Mouse (Mus musculus) layer of hippocampus, postnatal 25 days (tissue): ENCODE results near the gene Tiam1. TPM values are rescaled to one million over a fixed set of nuclear protein-coding genes. Genes with fewer than 3 reads are reported as not detected.

Experiments used
- DNase-seq, 2 experiments: peaks; one replicate each; pipeline ENCODE4 v3.0.0; 2022; ENCODE audit warnings: mixed read lengths in 2 of 2, low spot score in 1 of 2; ENCODE audit errors: extremely low spot score in 1 of 2
- total RNA-seq, 2 experiments: library from RNA; stranded (reverse); gene quantifications; 2 replicates each; pipeline ENCODE4 v1.2.3; 2021

The Tiam1 gene
- total RNA-seq, 2 experiments from 2014 or later = 93.4 to 114 TPM

GRCm38 (mm10) chr16:90011521-90012181 lies 131.9 kb downstream of the Tiam1 start:
- peak in 1 of 2 experiments; percentile 22 for DNase-seq

GRCm38 (mm10) chr16:90008504-90008903 lies 135.1 kb downstream of the Tiam1 start:
- no peak for DNase-seq

- no peak for DNase-seq
Measured at GRCm38 (mm10) chr16:90007391-90007977, 136.1 kb downstream of the Tiam1 start.

DNA sequence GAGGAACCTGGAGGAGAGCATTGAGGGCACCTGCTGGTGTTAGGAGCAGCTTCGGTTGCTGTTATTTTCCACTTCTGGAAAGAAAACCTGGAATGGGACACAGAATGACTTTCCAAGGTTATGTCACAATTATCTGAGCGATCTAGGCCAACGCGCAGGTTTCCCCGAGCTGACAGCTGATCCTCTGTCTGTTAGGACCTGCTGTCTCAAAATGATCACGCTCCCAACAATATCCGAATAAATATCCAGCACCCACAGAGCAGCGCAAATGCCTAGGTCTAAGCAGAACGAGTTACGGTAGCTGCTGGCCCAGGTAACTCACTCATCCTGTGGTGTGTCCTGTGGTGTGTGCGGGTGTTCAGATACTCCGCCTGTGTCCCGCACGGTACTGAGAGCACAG lies 140.0 kb downstream of the Tiam1 start:
- no peak for DNase-seq

DNA sequence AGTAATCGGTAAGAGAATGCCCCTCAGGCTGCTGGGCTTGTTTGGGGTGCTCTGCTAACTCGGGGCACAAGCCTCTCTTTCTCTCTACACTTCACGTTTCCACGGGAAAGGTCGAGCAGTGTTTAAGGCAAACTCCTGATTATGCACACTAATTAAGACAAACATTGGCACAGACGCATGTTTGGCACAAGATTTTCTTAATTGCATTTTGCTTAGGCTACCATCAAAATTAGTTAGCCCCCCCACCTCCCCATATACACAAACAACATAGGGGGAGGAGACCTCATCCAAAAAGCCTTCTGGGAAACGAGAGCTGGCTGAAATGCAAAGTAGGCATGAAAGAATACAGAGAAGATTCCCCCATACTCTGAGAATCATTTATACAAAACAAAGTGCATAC lies 148.4 kb downstream of the Tiam1 start:
- DNase-seq = no peak

GRCm38 (mm10) chr16:89993991-89994825 lies 149.4 kb downstream of the Tiam1 start:
- DNase-seq = no peak

GRCm38 (mm10) chr16:89993506-89993905 lies 150.1 kb downstream of the Tiam1 start:
- DNase-seq = no peak

GRCm38 (mm10) chr16:89991701-89992152 lies 151.8 kb downstream of the Tiam1 start:
- DNase-seq = no peak

DNA sequence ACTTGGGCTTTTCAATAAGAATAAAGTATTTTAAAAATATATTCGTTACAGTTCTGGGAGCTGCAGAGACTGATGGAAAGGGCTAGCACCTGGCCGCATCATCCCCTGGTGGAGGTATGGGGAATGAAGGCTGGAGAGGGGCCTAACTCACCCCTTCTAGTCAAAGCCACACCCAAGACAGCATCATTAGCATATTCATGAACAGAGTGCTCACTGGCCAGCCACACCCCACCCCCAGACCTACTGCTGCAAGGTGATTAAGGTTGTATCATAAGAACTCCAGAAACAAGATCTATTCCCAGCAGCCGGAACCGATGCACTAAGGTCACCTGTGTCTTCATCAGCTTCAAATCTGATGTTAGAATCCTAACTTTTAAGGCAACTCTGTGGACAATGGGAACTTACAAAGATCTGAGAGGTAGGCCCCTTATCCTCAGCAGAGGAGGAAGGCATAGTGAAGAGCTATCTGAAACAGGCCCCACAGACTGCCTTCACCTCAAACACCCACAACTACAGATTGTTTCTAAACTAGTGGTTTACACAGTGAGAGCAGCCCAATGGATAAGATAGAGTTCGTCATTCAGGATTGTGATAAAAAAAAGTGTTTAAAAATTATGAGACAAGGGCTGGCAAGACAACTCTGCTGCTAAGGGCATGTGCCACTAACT lies 153.1 kb downstream of the Tiam1 start:
- no peak for DNase-seq

- DNase-seq = no peak
Measured at GRCm38 (mm10) chr16:89989816-89990215, 153.8 kb downstream of the Tiam1 start.

- no peak for DNase-seq
Measured at GRCm38 (mm10) chr16:89986672-89987362, 156.8 kb downstream of the Tiam1 start.

- DNase-seq = no peak
Measured at GRCm38 (mm10) chr16:89985702-89986481, 157.7 kb downstream of the Tiam1 start.

GRCm38 (mm10) chr16:89980075-89980744 lies 163.4 kb downstream of the Tiam1 start:
- no peak for DNase-seq

DNA sequence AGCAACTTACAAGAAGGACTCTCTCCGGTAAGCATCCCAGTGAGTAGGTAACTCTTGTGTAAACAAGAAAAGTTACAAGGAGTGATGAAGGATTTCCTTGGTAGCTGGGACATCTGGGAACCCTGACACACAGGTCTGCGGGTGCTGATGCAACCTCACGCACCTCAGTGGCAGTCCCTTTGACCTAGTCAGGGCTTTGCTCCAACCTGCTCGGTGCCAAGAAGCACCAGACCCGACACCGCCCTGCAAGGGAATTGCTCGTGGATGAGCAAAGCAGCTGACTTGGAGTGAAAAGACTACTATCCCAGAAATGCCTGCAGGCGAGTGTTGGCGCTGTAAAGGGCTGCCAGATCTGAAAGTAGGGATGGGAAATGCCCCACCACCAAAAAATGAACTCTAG lies 168.1 kb downstream of the Tiam1 start:
- no peak for DNase-seq

GRCm38 (mm10) chr16:89973814-89974712 lies 169.5 kb downstream of the Tiam1 start:
- no peak for DNase-seq

- DNase-seq = no peak
Measured at GRCm38 (mm10) chr16:89972854-89973487, 170.6 kb downstream of the Tiam1 start.

- DNase-seq = no peak
Measured at GRCm38 (mm10) chr16:89972018-89972417, 171.6 kb downstream of the Tiam1 start.
